Mouse (Mus musculus) liver, embryonic 14.5 days (tissue): ENCODE measurements around the gene Stub1.

Experiments
- CTCF ChIP-seq: IDR thresholded peaks from 2 replicates; pipeline ENCODE4 v1.5.1; 2016; ENCODE audit warnings: antibody characterized with exemption, low read depth, control low read depth
- EP300 ChIP-seq: IDR thresholded peaks from 2 replicates; pipeline ENCODE4 v1.6.1; 2016; ENCODE audit warnings: antibody characterized with exemption, low read depth

DNA sequence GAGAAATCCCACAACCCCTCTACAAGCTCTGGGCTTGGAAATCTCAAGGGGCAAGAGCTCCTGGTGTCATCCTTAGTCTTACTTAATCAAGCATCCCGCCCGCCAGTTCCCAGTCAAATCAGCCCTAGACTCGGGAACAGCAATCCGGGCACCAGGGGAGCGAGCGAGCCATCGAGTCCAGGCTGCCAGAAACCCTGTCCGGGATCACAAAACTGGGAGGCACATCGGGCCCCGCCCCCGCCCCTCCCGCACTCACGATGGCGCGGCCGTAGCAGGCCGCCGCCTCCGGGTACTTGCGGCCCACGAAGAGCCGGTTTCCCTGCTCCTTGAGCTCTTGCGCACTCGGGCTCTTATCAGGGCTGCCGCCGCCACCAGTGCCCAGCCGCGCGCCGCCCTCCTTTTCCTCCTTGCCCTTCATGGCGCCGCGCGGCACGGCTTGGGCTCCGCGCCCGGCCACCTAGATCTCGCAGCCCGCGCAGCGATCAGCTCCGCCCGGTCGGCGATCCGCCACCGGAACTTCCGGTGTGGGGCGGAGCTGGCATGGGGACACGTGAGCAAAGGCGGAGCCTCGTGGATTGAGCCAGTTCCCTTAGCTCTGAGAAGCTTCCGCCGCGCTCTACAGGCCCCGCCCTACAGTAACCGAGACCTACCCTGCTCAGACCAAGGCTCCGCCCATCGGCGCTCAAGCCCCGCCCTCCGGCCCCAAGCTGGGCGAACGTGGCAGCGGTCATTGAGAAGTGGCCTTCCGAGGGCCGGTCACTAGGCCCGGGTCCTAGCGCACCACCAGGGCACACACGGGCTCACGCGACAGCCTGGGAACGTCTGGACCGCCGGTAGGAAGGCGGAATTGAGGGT is 541 bp downstream of the Stub1 start:
- TF ChIP-seq CTCF (peak; percentile 17; the same call in 1 of the 2 replicates), EP300 (no peak)
